Mouse (Mus musculus) left cerebral cortex, adult 8-10 months (tissue): ENCODE data around the gene Gfm2. TPM values are rescaled to one million over a fixed set of nuclear protein-coding genes. Genes with fewer than 3 reads are reported as not detected.
A peak's percentile ranks its signal among the peaks of the same experiment; 100 is the strongest.
"Not testable (repeated sequence)": the region's sequence is repeated elsewhere in the genome, so short reads cannot be mapped to it uniquely, and the experiment has no call there.

Source experiments
- DNase-seq, 2 experiments: peaks; one replicate each; pipeline ENCODE4 v3.0.0; 2022; ENCODE audit warnings: low spot score in 2 of 2
- total RNA-seq, 4 experiments: library from RNA; stranded (reverse); gene quantifications; 2 replicates each; pipeline ENCODE4 v1.2.4; 2022

Gene Gfm2
- total RNA-seq, result 10 to 100 TPM; 21.3 to 28.4 (median 25.4) TPM

DNA sequence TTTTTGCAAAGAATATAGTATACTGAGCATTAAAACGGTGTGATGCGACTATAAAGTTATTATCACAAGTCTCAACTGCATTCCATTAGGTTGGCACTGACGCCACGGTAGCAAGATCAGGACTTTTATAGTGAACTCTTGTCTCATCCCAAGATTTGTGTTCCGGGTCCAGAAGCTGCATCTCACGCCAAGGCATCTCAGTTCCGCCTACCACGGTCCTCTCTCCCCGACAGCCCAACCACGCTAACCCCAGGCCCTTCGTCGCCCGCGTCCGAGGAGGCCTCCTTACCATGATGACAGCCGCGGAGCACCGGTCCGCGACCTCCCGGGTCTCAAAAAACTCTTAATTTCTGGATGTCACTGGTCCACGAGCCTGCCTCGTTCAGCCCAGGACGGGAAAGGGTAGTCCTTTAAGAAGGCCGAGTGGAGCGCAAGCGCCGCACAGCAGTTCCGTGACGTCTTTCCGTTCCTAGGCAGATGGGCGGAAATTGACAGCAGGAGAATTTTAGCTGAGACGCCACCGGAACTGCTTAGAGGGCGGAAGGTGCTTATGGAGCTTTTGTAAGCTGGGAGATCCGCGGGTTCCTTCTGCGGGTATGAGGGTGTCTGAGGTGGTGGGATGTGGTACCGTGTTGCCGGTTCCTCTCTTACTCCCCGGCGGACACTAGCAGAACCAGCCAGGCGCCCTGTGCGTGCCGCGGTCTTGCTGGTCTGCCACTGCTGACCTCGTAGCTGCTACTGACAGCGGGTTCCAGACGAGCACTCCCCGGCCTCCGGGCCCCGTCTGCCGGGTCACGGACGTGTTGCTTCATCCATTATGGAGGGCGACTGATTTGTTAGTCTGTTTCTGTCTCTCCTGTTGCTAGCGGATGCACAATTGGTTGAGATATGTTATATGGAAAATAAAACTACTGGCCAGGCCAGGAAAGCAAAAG is at the start of gene Gfm2, which contains the start of gene Nsa2:
TSS of gene Gfm2 (plus strand) at position 472 of the 935 bp plus-strand sequence.
TSS of gene Nsa2 (minus strand) at position 472 of the 935 bp plus-strand sequence.
- peak; percentile 87 to 90 for DNase-seq

DNA sequence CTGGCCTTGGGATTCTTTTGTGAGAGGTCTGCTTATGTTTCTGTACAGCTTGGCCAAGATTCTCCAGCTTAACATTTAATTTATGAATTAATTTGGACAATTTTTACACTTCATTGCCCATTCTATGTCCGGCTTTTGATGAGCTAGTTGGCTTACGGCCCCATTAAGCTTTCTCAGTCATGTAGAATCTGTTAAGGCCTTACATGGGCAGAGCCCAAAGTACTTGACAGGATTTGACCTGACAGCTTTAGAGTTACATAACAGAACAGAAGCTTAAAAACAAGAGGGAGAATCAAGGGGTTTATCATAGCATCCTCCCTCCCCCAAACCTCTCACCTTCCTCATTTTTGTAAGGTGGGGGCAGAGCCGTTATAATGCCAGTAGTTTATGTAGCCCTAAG is 49.6 kb upstream of the Gfm2 start:
- no peak for DNase-seq

- no peak for DNase-seq
Observed at GRCm38 (mm10) chr13:97095726-97096125, 42.0 kb upstream of the Gfm2 start.

- DNase-seq, result peak; percentile 15 to 43
Observed at GRCm38 (mm10) chr13:97099187-97099852, 38.4 kb upstream of the Gfm2 start, which contains the start of gene Gm6169. TSS of gene Gm6169 (minus strand) at chr13:97099237.

DNA sequence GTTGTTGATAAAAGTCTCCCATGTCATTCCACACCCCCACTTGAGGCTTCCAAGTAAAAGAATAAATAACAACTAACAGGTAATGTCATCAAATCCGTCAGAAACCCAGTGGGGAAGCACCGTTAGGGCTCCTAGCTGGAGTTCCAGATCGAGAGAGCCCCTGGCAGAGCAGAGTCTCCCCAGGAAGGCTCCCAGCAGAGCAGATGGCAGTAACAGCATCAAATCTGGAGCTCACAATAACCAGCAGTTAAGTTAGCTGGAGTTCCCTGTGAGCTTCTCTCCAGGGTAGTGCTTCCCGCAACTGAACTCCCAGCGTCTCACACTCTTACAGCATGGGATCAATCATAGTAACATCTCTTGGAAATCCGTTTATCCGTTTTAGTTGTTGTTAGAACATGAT is 32.7 kb upstream of the Gfm2 start:
- DNase-seq, result no peak

DNA sequence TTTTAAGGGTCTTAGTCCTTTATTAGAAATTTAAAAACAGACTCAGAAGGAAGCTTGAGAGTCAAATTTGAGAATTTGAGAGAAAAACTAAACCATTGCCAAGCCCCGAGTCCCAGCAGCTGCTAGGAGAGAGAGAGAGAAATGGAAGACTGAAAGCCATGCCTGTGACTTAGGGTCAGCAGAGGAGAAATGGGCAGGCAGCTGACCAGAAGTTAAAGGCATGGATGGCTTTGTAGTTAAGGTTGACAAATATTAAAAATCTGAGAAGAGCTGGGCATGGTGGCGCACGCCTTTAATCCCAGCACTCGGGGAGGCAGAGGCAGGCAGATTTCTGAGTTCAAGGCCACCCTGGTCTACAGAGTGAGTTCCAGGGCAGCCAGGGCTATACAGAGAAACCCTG is 30.0 kb upstream of the Gfm2 start:
- not testable (repeated sequence) for DNase-seq

- DNase-seq, result no peak
Observed at GRCm38 (mm10) chr13:97109046-97109445, 28.7 kb upstream of the Gfm2 start.

GRCm38 (mm10) chr13:97121341-97121740 is 16.4 kb upstream of the Gfm2 start:
- DNase-seq, result no peak

DNA sequence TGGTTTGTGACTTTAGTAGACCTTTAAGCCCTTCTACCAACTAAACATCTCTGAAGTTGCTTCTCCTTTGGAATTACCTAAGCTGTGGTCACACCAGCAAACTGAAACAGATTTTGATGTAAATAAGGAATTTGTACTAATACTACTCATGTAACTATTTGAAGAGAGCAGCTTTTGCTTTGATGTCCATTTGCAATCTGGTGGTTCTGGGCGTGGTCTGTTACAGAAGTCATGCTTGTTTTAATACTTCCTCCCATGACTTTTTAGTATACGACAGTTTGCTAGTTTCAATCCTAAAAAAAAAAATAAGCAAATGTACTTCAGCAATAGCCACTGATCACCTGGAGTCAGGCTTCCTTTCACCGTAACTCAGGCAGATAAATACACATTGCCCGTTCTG is 8.1 kb upstream of the Gfm2 start:
- DNase-seq, result not testable (repeated sequence)

DNA sequence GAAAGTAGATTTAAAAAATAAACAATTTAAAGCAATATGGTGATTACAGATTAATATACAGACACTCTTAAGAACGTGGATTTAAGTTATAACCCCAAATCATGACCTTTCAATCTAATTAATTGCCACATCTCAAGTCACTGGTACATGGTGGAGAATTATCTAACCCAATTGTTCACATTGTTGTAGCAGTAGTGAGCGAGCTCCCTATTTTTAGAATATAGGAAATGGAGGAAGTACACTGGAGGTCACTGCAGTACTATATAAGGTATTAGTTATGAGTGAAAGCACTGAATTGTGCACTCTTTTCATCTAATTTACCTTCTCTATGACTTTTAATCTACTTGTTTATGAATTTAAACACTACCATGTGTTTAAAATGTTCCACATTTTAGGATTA is 7.3 kb upstream of the Gfm2 start:
- DNase-seq, result not testable (repeated sequence)

GRCm38 (mm10) chr13:97138404-97138931 is 731 bp downstream of the Gfm2 start:
- not testable (repeated sequence) for DNase-seq

- DNase-seq, result no peak
Observed at GRCm38 (mm10) chr13:97142321-97142720, 4.6 kb downstream of the Gfm2 start.

DNA sequence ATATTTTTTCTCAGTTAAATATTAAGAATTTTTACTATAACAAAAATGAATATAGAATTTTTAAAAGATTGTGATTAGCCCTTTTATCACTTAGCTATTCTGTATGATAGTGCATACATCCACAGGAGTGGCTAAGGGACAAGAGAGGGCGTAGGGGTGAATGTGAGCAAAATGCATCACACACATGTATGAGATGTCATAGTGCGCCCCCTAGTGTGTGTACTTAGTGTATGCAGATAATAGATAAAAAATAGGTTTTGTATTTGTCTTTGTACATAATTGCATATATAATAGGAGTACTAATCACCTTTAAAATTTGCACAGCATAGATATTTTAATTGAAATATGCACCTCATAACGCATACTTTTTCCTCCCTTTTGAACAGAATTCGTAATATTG is 8.1 kb downstream of the Gfm2 start:
- no peak for DNase-seq

DNA sequence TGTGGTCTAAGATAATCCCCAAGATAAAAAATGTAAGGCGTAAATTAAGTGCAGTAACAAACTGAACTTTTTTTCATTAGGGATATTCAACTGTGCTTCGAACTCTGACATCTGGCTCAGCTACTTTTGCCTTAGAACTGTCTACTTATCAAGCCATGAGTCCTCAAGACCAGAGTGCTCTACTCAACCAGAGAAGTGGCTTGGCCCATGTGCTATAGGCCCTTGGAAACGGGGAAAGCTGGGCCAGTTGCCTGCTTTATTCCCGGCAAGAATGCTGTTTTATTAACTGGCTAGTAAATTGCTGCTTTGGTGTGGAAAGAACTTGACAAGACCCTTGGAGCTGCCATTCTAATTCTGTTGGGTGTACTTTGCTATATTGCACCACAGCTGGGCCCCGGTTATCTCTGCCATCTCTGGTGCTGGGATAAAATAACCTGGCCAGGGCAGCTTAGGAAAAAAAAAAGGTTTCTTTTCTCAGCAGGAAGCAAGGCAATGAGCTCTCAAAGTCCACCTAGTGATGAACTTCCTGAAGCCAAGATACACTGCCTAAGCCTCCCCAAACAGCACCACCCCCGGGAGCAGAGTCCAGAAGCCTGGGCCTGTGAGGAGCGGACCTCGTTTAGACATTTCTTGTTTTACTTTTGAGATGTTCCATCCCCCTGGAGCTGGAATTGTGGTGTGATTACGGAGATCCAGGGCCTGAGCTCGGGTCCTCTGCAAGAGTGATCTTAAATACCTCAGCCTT is 38.0 kb downstream of the Gfm2 start:
- DNase-seq, result no peak

- DNase-seq, result no peak
Observed at GRCm38 (mm10) chr13:97176731-97177130, 39.0 kb downstream of the Gfm2 start.

- no peak for DNase-seq
Observed at GRCm38 (mm10) chr13:97178943-97179342, 41.2 kb downstream of the Gfm2 start.

DNA sequence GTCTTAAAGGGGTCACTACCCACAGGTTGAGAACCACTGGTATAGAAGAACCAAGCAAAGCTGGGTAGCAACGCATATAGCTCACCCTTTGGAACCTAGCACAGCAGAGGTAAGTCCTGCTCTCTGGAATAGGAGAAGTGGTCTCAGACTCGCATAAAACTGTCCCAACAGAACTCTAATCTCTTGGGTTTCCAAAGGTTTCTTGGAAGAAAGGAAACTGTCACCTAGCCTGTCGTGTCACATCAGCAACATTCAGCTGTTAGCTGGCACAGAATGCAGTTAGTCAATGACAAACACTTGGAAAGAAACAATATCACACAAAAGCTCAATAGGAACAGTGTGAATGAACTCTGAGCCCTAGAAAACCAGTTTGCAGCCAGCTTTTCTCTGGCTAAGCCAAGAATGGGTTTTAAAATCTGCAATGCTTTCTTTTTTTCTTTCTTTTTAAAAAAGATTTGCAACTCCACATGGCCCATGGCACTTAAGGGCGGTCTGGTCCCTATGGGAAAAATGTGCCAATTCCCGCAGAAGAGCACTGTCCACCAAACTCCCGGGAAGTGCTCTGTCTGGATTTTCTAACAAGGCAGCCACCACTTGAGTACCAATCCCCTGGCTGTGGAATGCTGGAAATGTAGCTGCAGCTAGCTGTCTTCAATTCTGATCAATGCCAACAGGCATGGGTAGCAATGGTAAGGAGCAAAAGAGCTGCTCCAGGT is 42.5 kb downstream of the Gfm2 start:
- no peak for DNase-seq

DNA sequence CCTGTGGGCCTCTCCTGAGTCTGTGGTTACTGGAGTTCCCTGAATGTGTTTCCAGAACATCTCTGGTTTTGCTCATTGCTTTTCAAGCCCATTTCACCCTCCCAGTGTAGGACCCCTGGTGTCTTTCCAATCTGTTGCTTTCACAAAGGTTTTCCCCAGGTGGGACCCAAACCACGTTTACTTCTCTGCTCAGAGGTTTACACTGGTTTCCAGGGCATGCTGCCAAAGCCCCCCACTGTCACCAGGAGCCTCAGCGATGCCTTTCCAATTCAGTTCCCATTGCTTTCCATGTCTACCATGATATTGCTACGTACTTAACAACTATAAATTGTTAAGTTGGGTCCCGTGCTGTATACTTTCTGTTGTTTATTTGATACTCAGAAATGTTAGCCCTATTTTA is 45.1 kb downstream of the Gfm2 start:
- no peak for DNase-seq

DNA sequence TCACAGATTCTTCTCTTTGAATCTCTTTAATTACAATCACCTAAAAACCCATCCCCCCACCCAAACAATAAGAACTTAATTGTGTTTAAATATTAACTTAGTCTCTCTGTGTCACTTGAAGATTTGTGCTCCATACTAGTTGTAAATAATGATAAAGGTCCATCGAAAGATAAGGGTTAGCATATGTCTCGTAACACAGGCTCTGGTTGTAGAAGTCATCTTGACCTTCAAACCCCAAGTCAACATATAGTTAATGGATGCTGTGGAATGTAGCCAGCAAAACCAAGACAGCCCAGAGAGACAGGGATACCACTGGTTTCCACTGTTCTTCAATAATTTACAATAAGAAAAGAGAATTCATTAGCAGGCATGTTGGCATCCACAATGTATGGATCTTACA is 46.4 kb downstream of the Gfm2 start:
- no peak for DNase-seq

GRCm38 (mm10) chr13:97184656-97185055 is 46.9 kb downstream of the Gfm2 start:
- DNase-seq, result no peak

DNA sequence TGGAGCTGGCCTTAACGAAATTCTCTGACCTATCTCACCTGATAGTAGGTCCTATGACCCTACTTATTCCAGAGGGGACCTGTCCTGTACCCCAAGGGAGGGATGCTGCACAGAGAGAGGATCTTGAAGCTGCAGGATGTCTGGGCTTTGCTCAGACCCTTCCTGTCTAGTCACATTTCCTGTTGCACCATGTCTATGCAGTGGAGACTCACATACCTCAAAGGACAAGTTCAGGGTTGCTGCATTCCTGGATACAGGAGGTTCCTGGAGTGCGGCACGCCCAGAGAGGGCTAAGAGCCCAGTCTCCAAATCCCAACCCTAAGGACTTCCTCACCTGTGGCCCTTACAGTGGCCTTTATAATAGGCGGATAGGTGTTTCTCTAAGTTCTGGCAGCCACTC is 48.6 kb downstream of the Gfm2 start:
- no peak for DNase-seq
